Mouse (Mus musculus) macrophage (primary cell): Measurements from ENCODE around the gene Slc22a2. TPM values are rescaled to one million over a fixed set of nuclear protein-coding genes. Genes with fewer than 3 reads are reported as not detected.

Experiments used
- polyA plus RNA-seq: library from polyadenylated mRNA; stranded (reverse); fragments of 250-400 nt; gene quantifications from 3 replicates; pipeline ENCODE4 v1.2.4, GENCODE M21; 2018; ENCODE audit warnings: inconsistent platforms

Slc22a2 gene
- polyA plus RNA-seq, 1 experiment from 2014 or later, result not detected

Other genes starting within 250 kb of the Slc22a2 start
- gene Plg, start 205.5 kb upstream of the Slc22a2 start, polyA plus RNA-seq, result not detected in 3 replicates
- gene Slc22a3, start 76.4 kb upstream of the Slc22a2 start, polyA plus RNA-seq, result not detected in 3 replicates
- not detected in 3 replicates for gene Slc22a1, start 91.7 kb downstream of the Slc22a2 start, polyA plus RNA-seq
- gene Igf2r, start 185.5 kb downstream of the Slc22a2 start, polyA plus RNA-seq, result 44.5 to 77.5 TPM (median 67.5 TPM) in 3 replicates